8 mouse cellular contexts compared by ENCODE assay signal in the genomic region with DNA sequence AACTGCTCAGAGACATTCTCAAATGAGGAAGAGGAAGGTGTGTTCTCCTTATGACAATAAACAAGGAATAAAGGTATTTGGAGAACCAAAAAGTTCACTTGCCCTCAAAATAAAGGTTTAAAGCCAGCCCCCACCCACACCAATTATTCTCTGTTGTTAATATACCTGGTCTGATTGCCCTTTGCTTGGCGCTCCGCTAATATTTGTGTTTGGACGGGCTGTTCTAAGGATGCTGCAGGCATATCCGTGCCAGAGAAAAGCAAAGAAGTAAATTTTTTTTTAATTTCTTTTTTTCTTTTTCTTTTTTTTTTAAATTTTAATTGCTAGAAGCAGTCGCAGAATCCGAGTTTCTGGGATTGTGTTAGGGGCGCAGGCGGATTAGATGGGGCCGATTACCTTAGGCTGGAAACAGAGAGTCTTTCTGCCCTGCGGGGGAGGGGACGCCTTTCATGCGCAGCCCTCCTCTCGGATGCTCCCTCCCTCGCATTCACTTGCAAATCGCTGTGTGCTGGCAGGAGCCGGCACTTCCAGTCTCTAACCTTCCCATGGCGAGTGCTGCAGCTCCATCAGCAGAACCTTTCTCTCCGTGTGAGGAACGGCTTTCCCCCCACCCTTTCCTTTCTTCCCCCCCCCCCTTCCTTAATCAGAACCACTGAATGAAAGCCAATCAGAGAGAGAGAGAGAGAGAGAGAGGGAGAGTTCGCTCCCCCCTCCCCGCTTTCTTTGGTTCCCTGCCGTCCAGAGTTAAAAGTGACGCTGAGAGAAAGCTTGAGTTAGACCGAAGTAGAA. TPM values are rescaled to one million over a fixed set of nuclear protein-coding genes. Genes with fewer than 3 reads are reported as not detected.
DNase-seq lines count a peak whose midpoint lies in the region; ATAC-seq and TF ChIP-seq lines count a peak whose summit lies in the region.

A gene (plus strand): TSS at position 763 of the 789 bp plus-strand sequence.

- peak; percentile 93 for ATAC-seq in hindbrain, embryonic 13.5 days (ENCODE audit: low FRiP score)
- ATAC-seq in limb, embryonic 11.5 days (ENCODE audit: insufficient number of reproducible peaks, low FRiP score, low TSS enrichment, low read depth): peak; percentile 75

- H3K36me3 ChIP-seq in ES-E14 (ENCODE audit: control insufficient read depth, insufficient read depth, low read length, poor library complexity, severe bottlenecking): no peaks in the 10 kb centered on the region
- H3K36me3 ChIP-seq in hindbrain, embryonic 13.5 days: no peaks in the 10 kb centered on the region
- no peaks in the 10 kb centered on the region for H3K36me3 ChIP-seq in limb, embryonic 11.5 days (ENCODE audit: control insufficient read depth, insufficient read depth, low read length)

- in situ Hi-C loops in ES-E14 (cut with MboI; ENCODE audit: low sequenced_read_pairs in 2 of 2, unreplicated experiment in 2 of 2): no loop called here

- WGBS in hindbrain, embryonic 13.5 days: under 1% methylated on average over 24 of the region's 24 CpGs
- 1% methylated on average over 24 of the region's 24 CpGs for WGBS in limb, embryonic 11.5 days

- no peaks in the 10 kb centered on the region for H3K9me3 ChIP-seq in ES-E14 (ENCODE audit: control insufficient read depth, insufficient read depth, low read depth, low read length)
- no peaks in the 10 kb centered on the region for H3K9me3 ChIP-seq in hindbrain, embryonic 13.5 days
- H3K9me3 ChIP-seq in limb, embryonic 11.5 days (ENCODE audit: control insufficient read depth, low read length): no peaks in the 10 kb centered on the region

- H3K4me2 ChIP-seq in hindbrain, embryonic 13.5 days: peak within 1 kb of the TSS; percentile 60
- peak within 1 kb of the TSS; percentile 58 for H3K4me2 ChIP-seq in limb, embryonic 11.5 days (ENCODE audit: low read depth, severe bottlenecking)

- DNase-seq in adrenal gland, postnatal 10 days: peak; percentile 27
- DNase-seq in adrenal gland, adult 8-10 months: no peak
- DNase-seq in ES-E14 (ENCODE audit: low read depth, low spot score): peak; percentile 63
- DNase-seq in embryo, embryonic 9.5 days (ENCODE audit: extremely low spot score): peak; percentile 71
- DNase-seq in limb, embryonic 11.5 days (ENCODE audit: low spot score): peak; percentile 76
- peak; percentile 13 for DNase-seq in ovary, postnatal 14 days (ENCODE audit: low spot score)
- no peak for DNase-seq in spleen, adult 18-20 months

- no peaks in the 10 kb centered on the region for H3K4me1 ChIP-seq in ES-E14 (ENCODE audit: control insufficient read depth in 2 of 2, insufficient read depth in 2 of 2, low read length in 2 of 2, poor library complexity in 1 of 2)
- H3K4me1 ChIP-seq in hindbrain, embryonic 13.5 days (replicated peaks): peaks cover 16% of the 10 kb centered on the region
- no peaks in the 10 kb centered on the region for H3K4me1 ChIP-seq in limb, embryonic 11.5 days (ENCODE audit: control insufficient read depth, insufficient read depth, low read length)

- no peak within 1 kb of the TSS for H3K9ac ChIP-seq in ES-E14 (ENCODE audit: insufficient read depth, low read depth, low read length, poor library complexity, severe bottlenecking)
- peak within 1 kb of the TSS; percentile 68 for H3K9ac ChIP-seq in hindbrain, embryonic 13.5 days
- H3K9ac ChIP-seq in limb, embryonic 11.5 days (ENCODE audit: low read length): peak within 1 kb of the TSS; percentile 52

- peak within 1 kb of the TSS; percentile 15 to 58; a peak in 3 of 4 replicates for H3K4me3 ChIP-seq in ES-E14 (ENCODE audit: insufficient read depth in 1 of 2, low read depth in 1 of 2, low read length in 2 of 2, poor library complexity in 1 of 2, severe bottlenecking in 1 of 2)
- H3K4me3 ChIP-seq in hindbrain, embryonic 13.5 days: peak within 1 kb of the TSS; percentile 48
- peak within 1 kb of the TSS; percentile 37 for H3K4me3 ChIP-seq in limb, embryonic 11.5 days (ENCODE audit: low read depth, low read length)

- H3K27me3 ChIP-seq in hindbrain, embryonic 13.5 days: no peaks in the 10 kb centered on the region
- no peaks in the 10 kb centered on the region for H3K27me3 ChIP-seq in limb, embryonic 11.5 days (ENCODE audit: control insufficient read depth, insufficient read depth, low read length)

- no peak within 1 kb of the TSS for H3K27ac ChIP-seq in ES-E14 (ENCODE audit: insufficient read depth, low read depth, low read length, poor library complexity, severe bottlenecking)
- H3K27ac ChIP-seq in hindbrain, embryonic 13.5 days: peak within 1 kb of the TSS; percentile 74
- H3K27ac ChIP-seq in limb, embryonic 11.5 days (replicated peaks; ENCODE audit: low read depth, low read length): no peak within 1 kb of the TSS

TF ChIP-seq in ES-E14, 5 proteins besides CTCF, POLR2A, EP300 and RAD21:
- TF ChIP-seq HCFC1 (IDR thresholded peaks at IDR 0.05; ENCODE audit: borderline replicate concordance, insufficient read depth, low read length) (no peak), CHD2 (IDR thresholded peaks at IDR 0.05; ENCODE audit: low read depth, low read length) (0 out of 2 replicates have a peak, but pooled peaks have one; percentile 9), ZNF384 (IDR thresholded peaks at IDR 0.05; ENCODE audit: low read depth, low read length) (no peak)
TF ChIP-seq in ES-E14: peak in this region for 1.

RNA-seq across cellular contexts. Expression of the gene that starts here (rescaled TPM):
- under 1 TPM; 0.36 to 0.55 TPM for total RNA-seq in adrenal gland, postnatal 10 days (2021)
- total RNA-seq in adrenal gland, adult 8-10 months (2022): under 1 TPM in 1 of 4 experiments, not detected in 3; 0.43 TPM
- total RNA-seq in ES-E14 (2012; rRNA removed): 1.6 and 1.8 TPM in 2 replicates
- 18.5 and 19.7 TPM in 2 replicates for polyA plus RNA-seq in hindbrain, embryonic 13.5 days (2015; fragmentation: Nextera tagmentation; extraction: Ambion mirVana)
- polyA plus RNA-seq in limb, embryonic 11.5 days (2014; fragmentation: Nextera tagmentation; extraction: Ambion mirVana): 2.8 and 3.2 TPM in 2 replicates

Comparison
In these comparisons a context has a peak if more than half of its experiments do, and no peak if none do; other contexts are left out.
1. Peak in DNase-seq in adrenal gland, postnatal 10 days; RNA of the gene not detected or under 1 TPM.
2. DNase-seq: peak in ES-E14 (single experiment), embryo, embryonic 9.5 days (single experiment), limb, embryonic 11.5 days (single experiment) and ovary, postnatal 14 days (single experiment); none in adrenal gland, adult 8-10 months (single experiment) and spleen, adult 18-20 months (0 of 2).
3. Peak in every context shown above with its lines, with median percentiles within 50 percentile points of each other: H3K4me3 ChIP-seq.